Mouse (Mus musculus) erythroblast, embryonic 14.5 days (primary cell): Measurements from ENCODE around the gene Sdk1.

Experiments used
- GATA1 ChIP-seq: IDR thresholded peaks from 2 replicates; pipeline ENCODE4 v1.6.1; 2012; ENCODE audit warnings: low read length, inconsistent platforms, mixed read lengths
- TAL1 ChIP-seq: IDR thresholded peaks from 3 replicates; pipeline ENCODE4 v1.6.1; 2012; ENCODE audit warnings: low read length, inconsistent platforms, mixed read lengths

DNA sequence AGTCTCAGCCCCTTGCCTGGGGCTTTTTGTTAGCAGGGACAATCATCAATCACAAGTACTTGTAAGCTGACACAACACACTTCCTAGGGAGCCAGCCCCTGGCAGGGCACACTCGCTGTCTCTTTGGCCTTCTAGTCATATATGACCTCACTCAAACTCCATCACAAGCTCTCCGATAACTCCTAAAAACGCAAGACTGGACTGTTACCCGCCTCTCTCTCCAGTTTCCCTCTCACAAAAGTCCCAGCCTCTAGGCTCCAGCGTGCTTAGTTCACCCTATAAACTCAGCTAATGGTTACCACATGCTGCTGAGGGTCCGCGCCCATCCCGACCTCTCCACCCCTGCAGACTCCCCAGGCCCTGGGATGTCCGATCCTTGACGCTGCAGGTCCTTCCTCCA, 849 bp upstream of the Sdk1 start:
- TF ChIP-seq GATA1 (no peak), TAL1 (no peak)
